Mouse (Mus musculus): ENCODE results near the gene Arhgap29. TPM values are rescaled to one million over a fixed set of nuclear protein-coding genes. Genes with fewer than 3 reads are reported as not detected.
A peak's percentile ranks its signal among the peaks of the same experiment; 100 is the strongest.

The Arhgap29 gene
- polyA plus RNA-seq, 1 experiment from 2014 or later = 3.4 TPM

DNA sequence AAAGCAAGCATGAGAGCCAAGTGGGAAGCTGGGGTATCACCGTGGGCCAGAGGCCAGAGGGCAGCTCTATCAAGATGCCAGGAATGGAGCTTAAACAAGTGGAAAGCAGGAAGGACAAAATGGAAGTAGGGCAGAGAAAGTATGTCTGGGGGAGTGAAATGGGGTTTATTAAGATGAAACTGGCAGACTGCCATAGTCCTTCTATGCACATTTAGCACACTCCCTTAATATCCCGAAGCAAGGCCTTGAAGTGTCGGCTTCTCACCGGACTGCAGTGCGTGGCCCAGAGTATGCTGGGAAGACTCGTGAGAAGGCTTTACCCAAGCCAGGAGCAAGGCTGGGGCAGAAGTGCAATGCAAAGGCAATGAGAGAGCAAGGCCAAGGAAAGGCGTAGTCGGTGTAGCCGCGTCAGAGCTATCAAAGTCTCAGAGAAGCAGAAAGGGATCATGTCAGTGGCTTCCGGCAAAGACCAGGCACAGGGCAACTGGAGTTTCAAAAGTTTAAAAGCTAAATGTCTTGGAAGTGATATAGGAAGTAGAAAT lies 11.1 kb upstream of the Arhgap29 start:
- no peak for DNase-seq (ENCODE audit: low spot score)

- DNase-seq (ENCODE audit: low spot score) = no peak
Measured at GRCm38 (mm10) chr3:121945957-121946356, 6.4 kb upstream of the Arhgap29 start.

DNA sequence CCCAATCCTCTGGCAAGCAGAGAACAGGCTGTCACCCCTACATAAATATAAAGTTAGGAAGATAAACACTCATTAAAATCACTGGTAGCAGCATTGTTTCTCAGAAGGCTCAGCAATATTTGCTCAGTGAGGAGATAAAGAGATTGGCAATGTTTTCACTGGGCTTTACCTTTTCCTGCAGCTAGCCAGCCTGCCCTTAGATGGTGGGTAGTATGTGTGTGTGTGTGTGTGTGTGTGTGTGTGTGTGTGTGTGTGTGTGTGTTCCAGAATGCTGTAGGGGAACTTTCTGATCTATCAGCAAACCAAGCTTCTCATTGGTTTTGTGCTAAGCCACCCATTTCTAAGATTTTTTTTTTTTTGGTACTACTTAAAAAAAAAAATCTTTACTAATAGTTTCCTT lies 5.6 kb upstream of the Arhgap29 start:
- no peak for DNase-seq (ENCODE audit: low spot score)

- DNase-seq (ENCODE audit: low spot score) = no peak
Measured at GRCm38 (mm10) chr3:121950139-121950538, 2.2 kb upstream of the Arhgap29 start.

GRCm38 (mm10) chr3:121951116-121951515 lies 1.2 kb upstream of the Arhgap29 start:
- DNase-seq (ENCODE audit: low spot score) = no peak

GRCm38 (mm10) chr3:121953049-121953432 lies 700 bp downstream of the Arhgap29 start:
- peak; percentile 53 for DNase-seq (ENCODE audit: low spot score)

DNA sequence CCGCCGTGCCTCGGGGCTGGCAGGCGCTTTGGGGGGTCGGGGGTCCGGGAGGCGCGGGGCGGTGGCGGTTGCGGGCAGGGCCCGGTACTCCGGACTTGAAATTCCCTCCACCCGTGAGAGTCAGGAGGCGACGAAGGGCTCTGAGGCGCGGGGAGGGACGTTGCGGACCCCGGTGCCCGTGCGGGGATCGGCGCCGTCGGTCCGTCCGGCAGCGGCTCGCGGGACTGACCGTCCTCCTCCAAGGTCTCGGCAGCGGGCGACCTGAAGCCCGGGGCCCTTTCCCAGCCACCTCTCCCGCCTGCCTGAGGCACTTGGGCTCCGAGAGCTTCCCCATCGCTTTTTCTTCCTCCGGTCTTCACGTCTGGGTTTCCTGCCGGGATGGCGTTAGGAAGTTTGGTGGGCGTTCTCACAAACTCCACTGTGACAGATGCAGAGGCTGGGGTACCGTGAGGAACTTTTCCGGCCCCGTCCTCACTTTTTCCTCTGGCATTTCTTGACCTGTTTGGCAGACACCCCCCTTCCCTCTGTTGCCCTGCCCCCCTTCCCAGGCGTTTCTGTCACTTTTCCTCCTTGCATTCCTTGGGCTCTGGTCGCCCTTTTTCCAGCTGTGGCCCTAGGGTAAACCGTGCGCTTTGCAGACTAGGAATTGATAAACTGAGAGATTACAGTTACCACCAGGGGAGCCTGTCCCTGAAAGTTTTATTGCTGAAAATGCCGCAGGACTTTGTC lies 1.3 kb downstream of the Arhgap29 start:
- no peak for DNase-seq (ENCODE audit: low spot score)

GRCm38 (mm10) chr3:121954421-121954820 lies 2.1 kb downstream of the Arhgap29 start:
- DNase-seq (ENCODE audit: low spot score) = no peak

DNA sequence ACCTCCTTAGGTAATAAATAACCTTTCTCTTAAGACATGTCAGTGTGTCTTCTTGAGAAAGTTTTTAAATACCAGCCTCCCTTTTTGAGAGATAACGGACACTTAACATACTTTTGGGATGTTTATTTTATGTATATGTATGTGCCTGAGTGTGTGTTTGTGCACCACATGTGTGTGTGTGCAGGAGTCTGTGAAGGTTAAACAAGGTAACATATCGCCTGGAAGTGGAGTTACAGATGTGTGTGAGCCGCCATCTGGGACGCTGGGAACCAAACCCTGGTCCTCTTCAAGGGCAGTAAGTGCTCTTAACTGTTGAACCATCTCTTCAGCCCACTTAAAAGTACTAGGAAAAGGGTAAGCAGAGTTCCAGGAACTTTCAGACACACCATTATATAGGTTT lies 3.2 kb downstream of the Arhgap29 start:
- DNase-seq (ENCODE audit: low spot score) = no peak

- no peak for DNase-seq (ENCODE audit: low spot score)
Measured at GRCm38 (mm10) chr3:121956789-121957188, 4.4 kb downstream of the Arhgap29 start.

- no peak for DNase-seq (ENCODE audit: low spot score)
Measured at GRCm38 (mm10) chr3:121957606-121958344, 5.4 kb downstream of the Arhgap29 start.

DNA sequence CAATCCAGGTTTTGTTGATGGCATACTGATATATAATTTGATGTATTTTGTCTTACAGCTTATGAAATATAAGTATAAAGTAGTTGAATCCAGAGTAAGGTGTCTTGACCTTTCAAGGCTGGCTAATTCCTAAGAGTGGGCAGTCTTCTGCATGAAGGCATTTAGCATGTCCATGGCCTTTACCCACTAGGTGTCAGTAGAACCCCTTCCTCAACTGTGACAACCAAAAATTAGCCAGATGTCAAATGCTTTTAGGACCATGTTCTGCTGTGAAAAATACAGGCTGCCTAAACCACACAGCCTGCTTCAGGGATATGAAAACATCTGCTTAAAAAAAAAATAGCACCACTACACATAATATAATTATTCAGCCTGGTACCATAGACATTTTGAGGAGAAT lies 11.8 kb downstream of the Arhgap29 start:
- peak; percentile 53 for DNase-seq (ENCODE audit: low spot score)

DNA sequence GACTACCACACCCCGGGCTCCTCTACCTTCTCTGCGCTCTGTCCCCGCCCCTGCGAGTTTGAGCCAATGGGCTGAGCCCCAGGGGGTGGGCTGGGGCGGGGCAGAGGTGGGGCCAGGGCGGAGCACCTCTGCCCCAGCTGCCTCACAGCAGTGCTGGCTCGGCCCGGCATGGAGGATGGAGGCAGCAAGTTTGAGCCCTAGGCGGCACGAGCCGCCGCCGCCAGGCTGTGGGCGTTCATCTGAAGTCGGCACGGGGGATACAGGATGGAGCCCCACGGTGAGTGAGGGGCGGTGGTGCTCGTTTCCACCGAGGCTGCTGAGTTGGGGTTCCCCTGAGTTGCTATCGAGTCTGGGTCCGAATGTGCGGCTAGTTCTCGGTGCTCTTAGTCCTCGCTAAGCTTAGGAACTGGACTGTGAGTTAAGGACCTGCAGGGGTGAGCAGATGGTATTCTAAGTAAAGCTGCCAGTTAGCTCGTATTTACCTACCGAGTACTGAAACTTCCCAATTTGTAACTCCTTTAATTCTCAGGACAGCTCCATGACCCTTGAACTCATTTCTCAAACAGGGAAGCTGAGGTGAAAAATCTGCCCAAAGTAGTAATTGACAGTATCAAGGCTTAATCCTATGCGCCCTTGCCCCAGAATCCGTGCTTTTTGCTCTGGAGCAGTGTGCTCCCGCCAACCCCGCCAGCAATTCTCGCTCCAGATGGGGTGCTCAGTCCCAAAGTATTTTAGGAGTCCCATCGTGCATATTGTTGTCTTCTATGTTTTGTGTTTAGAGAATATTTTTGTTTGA lies 15.5 kb downstream of the Arhgap29 start:
- DNase-seq (ENCODE audit: low spot score) = peak; percentile 90

DNA sequence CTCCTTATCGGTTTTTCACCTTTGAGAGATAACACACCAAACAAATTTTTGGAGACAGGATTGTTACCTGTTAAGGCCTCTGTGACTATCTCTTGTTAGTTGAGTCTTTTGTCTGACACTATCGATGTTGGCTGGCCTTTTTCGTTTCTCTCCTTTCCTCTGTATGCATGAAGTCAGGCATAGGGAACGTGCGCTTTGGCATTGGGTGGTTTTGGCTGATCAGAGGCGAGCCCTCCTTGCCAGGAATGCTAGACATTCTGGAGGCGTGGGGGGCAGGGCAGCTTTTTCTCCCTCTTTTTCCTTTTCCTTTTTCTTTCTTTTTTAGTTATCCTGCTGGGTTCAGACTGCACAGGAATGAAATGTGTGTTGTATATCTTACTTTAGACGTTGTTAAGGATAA lies 16.3 kb downstream of the Arhgap29 start:
- no peak for DNase-seq (ENCODE audit: low spot score)

DNA sequence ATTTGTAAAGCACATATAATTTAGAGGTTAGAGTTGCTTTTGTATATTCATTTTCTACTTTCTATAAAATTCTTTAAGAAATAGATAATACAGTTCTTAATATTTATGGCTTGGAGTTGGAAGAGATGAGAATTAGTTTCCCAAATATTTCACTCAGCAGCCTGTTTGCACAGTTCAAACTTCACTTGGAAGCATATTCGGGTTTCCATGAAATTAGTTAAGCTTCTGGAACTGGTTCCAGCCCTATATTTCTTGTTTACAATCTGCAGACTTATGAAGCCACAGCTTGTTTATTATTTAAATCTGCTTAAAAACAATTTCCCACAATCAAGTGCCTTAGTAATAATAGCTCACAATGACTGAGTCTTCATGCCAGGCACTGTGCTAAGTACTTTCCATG lies 17.1 kb downstream of the Arhgap29 start:
- DNase-seq (ENCODE audit: low spot score) = no peak

GRCm38 (mm10) chr3:121973761-121974160 lies 21.4 kb downstream of the Arhgap29 start:
- no peak for DNase-seq (ENCODE audit: low spot score)

- no peak for DNase-seq (ENCODE audit: low spot score)
Measured at GRCm38 (mm10) chr3:121975381-121975780, 23.0 kb downstream of the Arhgap29 start.

DNA sequence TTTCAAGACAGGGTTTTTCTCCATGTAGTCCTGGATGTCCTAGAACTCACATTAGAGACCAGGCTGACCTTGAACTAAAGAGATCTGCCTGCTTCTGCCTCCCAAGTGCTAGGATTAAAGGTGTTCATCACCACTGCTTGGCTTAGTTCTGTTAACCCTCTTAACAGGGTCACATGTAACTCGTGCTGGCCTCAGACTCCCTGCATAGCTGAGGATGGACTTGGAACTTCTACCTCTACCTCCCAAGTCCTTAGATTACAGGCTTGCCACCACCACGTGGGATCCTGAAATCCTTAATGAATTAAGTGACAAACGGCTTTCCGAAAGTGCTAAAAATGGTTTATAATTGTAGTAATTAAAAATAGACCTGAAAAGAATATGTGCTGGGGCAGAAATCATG lies 29.0 kb downstream of the Arhgap29 start:
- DNase-seq (ENCODE audit: low spot score) = no peak

GRCm38 (mm10) chr3:121982450-121982849 lies 30.1 kb downstream of the Arhgap29 start:
- DNase-seq (ENCODE audit: low spot score) = no peak

GRCm38 (mm10) chr3:121995125-121995524 lies 42.8 kb downstream of the Arhgap29 start:
- DNase-seq (ENCODE audit: low spot score) = no peak

DNA sequence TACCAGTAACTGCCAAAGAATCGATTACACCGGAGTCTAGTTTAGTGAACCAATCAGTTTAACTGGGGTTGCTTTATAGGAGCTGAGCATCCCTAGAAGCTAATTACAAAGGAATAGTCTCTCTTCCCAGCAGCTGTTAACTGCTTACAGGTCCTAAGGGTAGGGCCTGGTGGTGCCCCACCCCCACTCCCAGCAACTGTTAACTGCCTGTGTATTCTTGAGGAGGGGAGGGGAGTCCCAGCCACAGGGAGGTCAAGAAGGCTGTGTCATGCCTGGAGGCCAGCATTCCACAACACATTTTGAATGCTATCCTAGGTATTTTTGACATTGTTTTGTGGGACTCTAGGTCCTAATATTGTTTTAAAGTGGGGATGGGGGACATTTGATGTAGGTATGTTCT lies 47.6 kb downstream of the Arhgap29 start:
- DNase-seq (ENCODE audit: low spot score) = no peak

GRCm38 (mm10) chr3:122001568-122001967 lies 49.2 kb downstream of the Arhgap29 start:
- no peak for DNase-seq (ENCODE audit: low spot score)

Measured in thymus, postnatal 0 days (tissue).